Mouse (Mus musculus): ENCODE results near the gene Prkag3. TPM values are rescaled to one million over a fixed set of nuclear protein-coding genes. Genes with fewer than 3 reads are reported as not detected.

Gene Prkag3
- polyA plus RNA-seq, 2 experiments: not detected

DNA sequence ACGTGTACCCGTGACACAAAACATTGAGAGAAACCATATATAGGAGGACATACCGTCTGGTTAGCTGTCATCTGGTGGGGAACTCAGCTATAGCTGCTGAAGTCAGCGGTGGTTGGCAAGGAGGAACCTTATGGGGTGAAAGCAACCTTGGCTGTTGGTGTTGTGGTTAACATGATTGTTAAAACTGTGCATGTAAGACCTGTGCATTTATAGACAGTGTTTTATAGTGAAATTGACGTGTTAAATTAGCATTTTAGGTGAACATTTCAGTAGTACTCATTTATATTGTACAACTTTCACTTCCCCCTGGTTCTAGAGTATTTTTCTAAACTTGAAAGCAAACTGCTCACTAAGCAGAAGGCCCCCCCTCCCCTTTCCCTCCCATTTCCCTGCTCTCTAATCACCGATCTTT lies 46.9 kb downstream of the Prkag3 start:
- no peak for TF ChIP-seq CTCF (IDR thresholded peaks at IDR 0.05; ENCODE audit: low read depth)
- no peak for TF ChIP-seq EP300 (IDR thresholded peaks at IDR 0.05; ENCODE audit: low read depth)
- H3K36me3 ChIP-seq (replicated peaks; ENCODE audit: control insufficient read depth, insufficient read depth, low read depth): peaks cover 9% of the 10 kb centered on the region
- H3K9me3 ChIP-seq (ENCODE audit: control insufficient read depth, low read length): no peaks in the 10 kb centered on the region
- no peak overlapping the region for H3K27ac ChIP-seq
- 68% methylated on average over 6 of the region's 6 CpGs for WGBS (ENCODE audit: insufficient replicate concordance)
- peaks cover 0 to 5% of the 10 kb centered on the region in 2 experiments; a peak in 1 of 4 replicates for H3K4me1 ChIP-seq (replicated peaks; ENCODE audit: control insufficient read depth in 2 of 2, insufficient read depth in 2 of 2, low read length in 1 of 2)
- no peaks in the 10 kb centered on the region for H3K27me3 ChIP-seq (ENCODE audit: control insufficient read depth, insufficient read depth, low read length)
- ATAC-seq (ENCODE audit: insufficient read depth) (no peak), DNase-seq (ENCODE audit: low read depth in 3 of 3, low spot score in 3 of 3) (no peak)
- H3K9ac ChIP-seq (replicated peaks): no peak overlapping the region
- H3K4me2 ChIP-seq (ENCODE audit: low read depth): no peak overlapping the region
- no peak overlapping the region for H3K4me3 ChIP-seq (ENCODE audit: insufficient read depth in 1 of 2, low read depth in 2 of 2, low read length in 2 of 2)

DNA sequence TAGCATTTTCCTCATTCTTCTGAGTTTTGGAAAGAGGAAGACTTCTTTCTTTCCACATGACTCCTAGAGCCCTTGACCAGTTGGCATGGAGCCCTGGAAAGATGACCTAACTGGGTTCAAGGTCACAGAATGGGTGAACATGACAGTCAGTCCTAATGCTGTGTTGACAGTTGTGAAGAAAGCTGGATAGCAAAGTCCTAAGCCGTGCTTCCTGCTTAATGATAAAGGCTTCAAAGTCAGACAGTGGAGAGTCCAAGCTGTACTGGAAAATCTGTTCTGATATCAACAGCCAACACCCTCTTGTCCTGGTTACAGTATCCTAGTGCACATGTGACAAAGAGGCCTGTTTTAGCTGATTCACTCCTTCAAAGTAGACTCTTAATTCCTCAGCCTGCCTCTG lies 50.2 kb downstream of the Prkag3 start:
- Histone ChIP-seq H3K9ac (replicated peaks) (no peak overlapping the region), H3K36me3 (replicated peaks; ENCODE audit: control insufficient read depth, insufficient read depth, low read depth) (peaks cover 11% of the 10 kb centered on the region), H3K4me2 (ENCODE audit: low read depth) (no peak overlapping the region), H3K9me3 (ENCODE audit: control insufficient read depth, low read length) (no peaks in the 10 kb centered on the region), H3K4me3 (ENCODE audit: insufficient read depth in 1 of 2, low read depth in 2 of 2, low read length in 2 of 2) (no peak overlapping the region), H3K27me3 (ENCODE audit: control insufficient read depth, insufficient read depth, low read length) (no peaks in the 10 kb centered on the region), H3K27ac (no peak overlapping the region), H3K4me1 (replicated peaks; ENCODE audit: control insufficient read depth in 2 of 2, insufficient read depth in 2 of 2, low read length in 1 of 2) (peaks cover 0 to 5% of the 10 kb centered on the region in 2 experiments; a peak in 1 of 4 replicates)
- no peak for TF ChIP-seq EP300 (IDR thresholded peaks at IDR 0.05; ENCODE audit: low read depth)
- TF ChIP-seq CTCF (IDR thresholded peaks at IDR 0.05; ENCODE audit: low read depth): no peak
- WGBS (ENCODE audit: insufficient replicate concordance): 33% methylated on average over 1 of the region's 1 CpGs
- ATAC-seq (ENCODE audit: insufficient read depth): 0 out of 2 replicates have a peak, but pooled peaks have one; percentile 26
- DNase-seq (ENCODE audit: low read depth in 3 of 3, low spot score in 3 of 3): no peak

DNA sequence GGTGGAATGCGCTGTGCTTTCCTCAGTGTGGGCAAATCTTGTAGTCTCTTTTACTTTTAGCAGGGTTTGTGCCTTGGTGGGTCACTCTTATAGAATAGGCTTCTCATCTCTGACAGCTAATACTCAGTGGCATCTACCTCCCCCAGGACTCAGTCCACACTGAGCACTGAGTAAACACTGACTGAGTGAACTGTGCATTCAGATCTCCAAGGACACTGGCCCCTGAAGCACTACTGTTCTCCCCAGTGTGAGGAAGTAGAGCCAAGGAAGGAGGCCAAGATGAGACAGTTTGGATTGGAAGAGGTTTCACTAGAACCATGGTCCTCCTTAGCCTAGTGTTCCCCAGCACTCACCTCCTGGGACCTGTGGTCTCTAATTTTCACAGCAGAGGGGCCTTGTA lies 50.7 kb downstream of the Prkag3 start:
- Histone ChIP-seq H3K27me3 (ENCODE audit: control insufficient read depth, insufficient read depth, low read length) (no peaks in the 10 kb centered on the region), H3K9ac (replicated peaks) (no peak overlapping the region), H3K4me2 (ENCODE audit: low read depth) (no peak overlapping the region), H3K4me1 (replicated peaks; ENCODE audit: control insufficient read depth in 2 of 2, insufficient read depth in 2 of 2, low read length in 1 of 2) (peaks cover 0 to 5% of the 10 kb centered on the region in 2 experiments; a peak in 1 of 4 replicates), H3K4me3 (ENCODE audit: insufficient read depth in 1 of 2, low read depth in 2 of 2, low read length in 2 of 2) (no peak overlapping the region), H3K27ac (no peak overlapping the region), H3K9me3 (ENCODE audit: control insufficient read depth, low read length) (no peaks in the 10 kb centered on the region), H3K36me3 (replicated peaks; ENCODE audit: control insufficient read depth, insufficient read depth, low read depth) (peaks cover 11% of the 10 kb centered on the region)
- ATAC-seq (ENCODE audit: insufficient read depth): no peak
- no peak for DNase-seq (ENCODE audit: low read depth in 3 of 3, low spot score in 3 of 3)
- TF ChIP-seq EP300 (IDR thresholded peaks at IDR 0.05; ENCODE audit: low read depth) (no peak), CTCF (IDR thresholded peaks at IDR 0.05; ENCODE audit: low read depth) (no peak)
- 90% methylated on average over 1 of the region's 1 CpGs for WGBS (ENCODE audit: insufficient replicate concordance)

DNA sequence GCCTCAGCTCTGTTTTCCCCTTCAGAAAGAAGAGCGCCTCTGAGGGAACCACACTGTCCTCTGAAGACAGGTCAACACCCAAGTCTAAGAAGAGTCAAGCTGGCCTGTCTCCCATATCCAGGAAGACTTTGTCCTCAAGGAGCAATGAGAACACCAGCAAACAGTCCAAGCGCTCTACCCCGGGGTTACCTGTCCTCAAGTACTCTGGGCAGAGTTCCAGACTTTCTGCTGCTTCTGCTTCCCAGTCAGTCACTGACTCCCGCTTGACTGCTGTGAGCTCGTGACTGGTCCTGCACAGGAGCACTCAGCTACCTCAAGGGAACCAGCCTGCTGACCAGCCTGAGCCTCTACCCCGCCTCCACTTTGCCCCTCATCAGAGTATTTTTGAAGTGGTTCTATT lies 51.6 kb downstream of the Prkag3 start:
- TF ChIP-seq CTCF (IDR thresholded peaks at IDR 0.05; ENCODE audit: low read depth): no peak
- no peak for TF ChIP-seq EP300 (IDR thresholded peaks at IDR 0.05; ENCODE audit: low read depth)
- Histone ChIP-seq H3K27ac (no peak overlapping the region), H3K36me3 (replicated peaks; ENCODE audit: control insufficient read depth, insufficient read depth, low read depth) (peaks cover 11% of the 10 kb centered on the region), H3K4me3 (ENCODE audit: insufficient read depth in 1 of 2, low read depth in 2 of 2, low read length in 2 of 2) (no peak overlapping the region), H3K4me2 (ENCODE audit: low read depth) (no peak overlapping the region), H3K9me3 (ENCODE audit: control insufficient read depth, low read length) (no peaks in the 10 kb centered on the region), H3K27me3 (ENCODE audit: control insufficient read depth, insufficient read depth, low read length) (no peaks in the 10 kb centered on the region), H3K4me1 (replicated peaks; ENCODE audit: control insufficient read depth in 2 of 2, insufficient read depth in 2 of 2, low read length in 1 of 2) (peaks cover 0 to 5% of the 10 kb centered on the region in 2 experiments; a peak in 1 of 4 replicates), H3K9ac (replicated peaks) (no peak overlapping the region)
- WGBS (ENCODE audit: insufficient replicate concordance): 85% methylated on average over 6 of the region's 6 CpGs
- ATAC-seq (ENCODE audit: insufficient read depth) (no peak), DNase-seq (ENCODE audit: low read depth in 3 of 3, low spot score in 3 of 3) (no peak)

DNA sequence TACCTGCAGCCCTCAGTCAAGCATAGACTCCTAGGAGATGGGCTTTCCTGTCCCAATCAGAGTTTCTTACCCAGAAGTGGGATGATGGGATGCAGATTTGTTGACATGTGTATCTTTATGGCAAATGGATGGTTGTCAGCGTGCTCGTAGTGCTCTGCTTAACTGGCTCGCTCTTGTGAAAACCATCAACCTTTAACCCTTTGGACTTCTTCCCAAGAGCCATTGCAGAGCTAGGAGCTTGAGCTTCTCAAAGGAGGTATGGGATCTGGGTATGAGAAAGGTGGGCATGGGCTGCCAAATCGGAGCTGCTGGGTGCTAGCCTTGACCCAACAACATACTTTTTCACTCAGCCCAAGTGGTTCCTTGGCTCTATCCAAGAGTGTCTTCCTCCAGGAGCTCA lies 53.2 kb downstream of the Prkag3 start:
- Histone ChIP-seq H3K4me2 (ENCODE audit: low read depth) (no peak overlapping the region), H3K4me1 (replicated peaks; ENCODE audit: control insufficient read depth in 2 of 2, insufficient read depth in 2 of 2, low read length in 1 of 2) (peaks cover 0 to 5% of the 10 kb centered on the region in 2 experiments; a peak in 1 of 4 replicates), H3K36me3 (replicated peaks; ENCODE audit: control insufficient read depth, insufficient read depth, low read depth) (peaks cover 11% of the 10 kb centered on the region), H3K9ac (replicated peaks) (no peak overlapping the region), H3K27me3 (ENCODE audit: control insufficient read depth, insufficient read depth, low read length) (no peaks in the 10 kb centered on the region), H3K9me3 (ENCODE audit: control insufficient read depth, low read length) (no peaks in the 10 kb centered on the region), H3K4me3 (ENCODE audit: insufficient read depth in 1 of 2, low read depth in 2 of 2, low read length in 2 of 2) (no peak overlapping the region), H3K27ac (no peak overlapping the region)
- DNase-seq (ENCODE audit: low read depth in 3 of 3, low spot score in 3 of 3) (no peak), ATAC-seq (ENCODE audit: insufficient read depth) (no peak)
- no peak for TF ChIP-seq EP300 (IDR thresholded peaks at IDR 0.05; ENCODE audit: low read depth)
- TF ChIP-seq CTCF (IDR thresholded peaks at IDR 0.05; ENCODE audit: low read depth): no peak
- 70% methylated on average over 4 of the region's 4 CpGs for WGBS (ENCODE audit: insufficient replicate concordance)
